Mouse (Mus musculus) neural tube, embryonic 11.5 days (tissue): ENCODE measurements around the gene Psen2. TPM values are rescaled to one million over a fixed set of nuclear protein-coding genes. Genes with fewer than 3 reads are reported as not detected.

Experiments used
- ATAC-seq: fragments of 200-750 bp; cut with Nextera tagmentation; 2 replicates; pipeline ENCODE4 v1.8.0; 2017; ENCODE audit warnings: moderate number of reproducible peaks, mild to moderate bottlenecking, moderate TSS enrichment, moderate library complexity; ENCODE audit not compliant: insufficient read depth, low FRiP score, low TSS enrichment
- DNase-seq: peaks from one replicate; pipeline ENCODE4 v3.0.0-alpha.2; 2015; ENCODE audit warnings: low spot score
- H3K27ac ChIP-seq: fragments of 300-500 bp; sonication (generic); 2 replicates; pipeline ENCODE4 v1.5.1; 2014; ENCODE audit warnings: low read depth, mild to moderate bottlenecking, low read length
- H3K27me3 ChIP-seq: fragments of 300-500 bp; sonication (generic); 2 replicates; pipeline ENCODE4 v1.6.1; 2014; ENCODE audit warnings: mild to moderate bottlenecking, low read length, mixed read lengths; ENCODE audit not compliant: control insufficient read depth, insufficient read depth
- H3K36me3 ChIP-seq: fragments of 300-500 bp; sonication (generic); 2 replicates; pipeline ENCODE4 v1.6.1; 2014; ENCODE audit warnings: mild to moderate bottlenecking, low read length, moderate library complexity, mixed read lengths; ENCODE audit not compliant: control insufficient read depth, insufficient read depth
- H3K4me1 ChIP-seq: fragments of 300-500 bp; sonication (generic); 2 replicates; pipeline ENCODE4 v1.6.1; 2014; ENCODE audit warnings: low read length, mixed read lengths; ENCODE audit not compliant: control insufficient read depth, insufficient read depth
- H3K4me2 ChIP-seq: fragments of 300-500 bp; sonication (generic); 2 replicates; pipeline ENCODE4 v1.6.1; 2014; ENCODE audit warnings: low read depth, mild to moderate bottlenecking, moderate library complexity
- H3K4me3 ChIP-seq: fragments of 300-500 bp; sonication (generic); 2 replicates; pipeline ENCODE4 v1.5.1; 2014; ENCODE audit warnings: low read depth, low read length
- H3K9ac ChIP-seq: fragments of 300-500 bp; sonication (generic); 2 replicates; pipeline ENCODE4 v1.6.1; 2014; ENCODE audit warnings: mild to moderate bottlenecking, low read length
- H3K9me3 ChIP-seq: fragments of 300-500 bp; sonication (generic); 2 replicates; pipeline ENCODE4 v1.6.1; 2016; ENCODE audit warnings: low read length; ENCODE audit not compliant: control insufficient read depth
- WGBS: fragments of 180-500 bp; shearing (Covaris S2); extraction: QIAGEN DNeasy Blood & Tissue Kit; methylation state at CpG from one replicate; pipeline ENCODE4 v1.1.7; 2014; 5-methylcytosine and 5-hydroxymethylcytosine counted together
- polyA plus RNA-seq: library from polyadenylated mRNA; unstranded; fragments of >200 nt; fragmentation: Nextera tagmentation; extraction: Ambion mirVana; gene quantifications from 2 replicates; pipeline ENCODE4 v1.2.1, GENCODE M21; 2014

The Psen2 gene
- polyA plus RNA-seq, 1 experiment from 2014 or later: 7.5 TPM

DNA sequence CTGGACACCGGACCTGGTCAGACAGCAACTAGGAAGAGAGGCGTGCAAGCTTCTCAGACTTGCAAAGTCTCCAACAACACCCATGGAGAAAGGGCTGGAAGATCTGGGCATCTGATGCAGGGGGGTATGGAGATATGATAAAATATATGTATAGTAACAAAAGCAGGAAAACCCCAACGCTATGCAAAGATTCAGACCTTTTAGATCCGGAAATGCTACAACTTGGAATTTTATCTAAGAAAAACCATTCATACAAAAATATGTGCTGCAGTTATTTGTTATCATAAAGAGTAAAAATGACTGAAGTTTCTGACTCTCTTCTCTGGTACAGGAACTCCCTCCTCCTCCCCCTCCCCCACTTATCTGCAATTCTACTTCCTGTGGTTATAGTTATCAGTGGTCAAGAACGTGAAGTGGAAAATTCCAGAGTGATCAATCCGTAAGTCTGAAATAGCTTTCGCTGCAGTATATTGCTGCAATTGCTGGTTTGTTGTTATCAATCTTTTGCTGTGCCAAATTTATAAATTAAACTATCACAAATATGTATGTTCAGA lies 14.6 kb downstream of the Psen2 start:
- H3K36me3 ChIP-seq: no peaks in the 10 kb centered on the region
- 92% methylated on average over 7 of the region's 7 CpGs for WGBS
- H3K27me3 ChIP-seq: no peaks in the 10 kb centered on the region
- no peaks in the 10 kb centered on the region for H3K4me1 ChIP-seq
- ATAC-seq (no peak), DNase-seq (no peak)
- no peak overlapping the region for H3K9ac ChIP-seq
- H3K4me3 ChIP-seq: no peak overlapping the region
- H3K9me3 ChIP-seq: no peaks in the 10 kb centered on the region
- no peak overlapping the region for H3K27ac ChIP-seq
- H3K4me2 ChIP-seq: no peak overlapping the region

DNA sequence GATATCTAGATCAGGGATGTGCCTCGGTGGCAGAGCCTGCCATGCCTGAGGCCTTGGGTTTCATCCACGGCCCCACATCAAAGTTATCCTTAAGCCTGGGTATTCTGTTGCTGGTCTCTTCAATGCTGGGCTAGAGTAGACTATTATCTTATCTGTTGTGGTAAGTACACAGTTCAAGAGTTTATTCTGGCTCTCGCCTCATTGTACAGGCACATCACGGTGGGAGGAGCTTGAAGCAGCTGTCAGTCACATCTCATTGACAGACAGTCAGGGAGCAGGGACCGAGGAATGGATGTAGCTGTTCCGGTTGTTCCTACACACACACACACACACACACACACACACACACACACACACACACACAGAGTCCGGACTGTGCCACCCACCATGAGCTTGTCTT lies 15.3 kb downstream of the Psen2 start:
- ATAC-seq (no peak), DNase-seq (no peak)
- 88% methylated on average over 7 of the region's 7 CpGs for WGBS
- H3K4me3 ChIP-seq: no peak overlapping the region
- no peak overlapping the region for H3K27ac ChIP-seq
- H3K9me3 ChIP-seq: no peaks in the 10 kb centered on the region
- H3K4me2 ChIP-seq: no peak overlapping the region
- no peaks in the 10 kb centered on the region for H3K36me3 ChIP-seq
- H3K9ac ChIP-seq: no peak overlapping the region
- no peaks in the 10 kb centered on the region for H3K27me3 ChIP-seq
- no peaks in the 10 kb centered on the region for H3K4me1 ChIP-seq

DNA sequence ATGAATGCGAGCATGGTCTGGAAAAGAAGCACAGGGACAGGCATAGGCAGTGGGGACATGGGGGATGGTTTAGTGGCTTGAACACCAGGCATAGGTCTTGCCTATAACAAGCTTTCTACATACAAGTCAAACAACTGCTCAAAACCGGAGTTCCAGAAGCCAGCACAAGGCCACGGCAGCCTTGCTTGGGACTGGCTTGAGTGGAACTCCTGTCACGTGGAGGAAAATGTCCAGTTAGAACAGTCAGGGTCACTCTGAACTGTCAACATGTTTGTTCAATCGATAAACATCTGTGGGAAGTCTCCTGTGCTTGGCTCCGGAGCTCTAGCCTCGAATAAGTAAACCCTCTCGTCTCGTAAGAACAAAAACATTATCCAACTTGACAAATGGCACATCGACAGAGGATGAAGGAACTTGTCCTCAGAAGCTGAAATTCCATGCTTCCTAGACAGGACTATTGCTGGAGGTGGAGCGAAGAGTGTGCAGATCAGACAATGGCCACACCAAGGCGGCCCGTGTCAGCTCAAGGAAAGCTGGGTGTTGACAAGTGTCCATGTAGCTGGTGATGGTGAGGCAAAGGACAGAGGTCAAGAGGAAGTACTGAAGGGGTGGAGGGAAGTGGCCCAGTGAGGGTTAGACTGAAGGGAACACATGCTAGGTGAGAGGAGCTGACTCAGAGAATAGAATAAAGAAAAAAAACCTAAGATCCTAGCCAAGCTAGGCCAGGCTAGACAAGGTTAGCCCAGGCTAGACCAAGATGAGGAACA lies 17.3 kb downstream of the Psen2 start:
- H3K36me3 ChIP-seq: no peaks in the 10 kb centered on the region
- H3K4me2 ChIP-seq: no peak overlapping the region
- no peaks in the 10 kb centered on the region for H3K9me3 ChIP-seq
- ATAC-seq: no peak
- no peak overlapping the region for H3K4me3 ChIP-seq
- no peak overlapping the region for H3K27ac ChIP-seq
- no peak overlapping the region for H3K9ac ChIP-seq
- WGBS: 91% methylated on average over 13 of the region's 13 CpGs
- no peaks in the 10 kb centered on the region for H3K4me1 ChIP-seq
- H3K27me3 ChIP-seq: no peaks in the 10 kb centered on the region
- no peak for DNase-seq

DNA sequence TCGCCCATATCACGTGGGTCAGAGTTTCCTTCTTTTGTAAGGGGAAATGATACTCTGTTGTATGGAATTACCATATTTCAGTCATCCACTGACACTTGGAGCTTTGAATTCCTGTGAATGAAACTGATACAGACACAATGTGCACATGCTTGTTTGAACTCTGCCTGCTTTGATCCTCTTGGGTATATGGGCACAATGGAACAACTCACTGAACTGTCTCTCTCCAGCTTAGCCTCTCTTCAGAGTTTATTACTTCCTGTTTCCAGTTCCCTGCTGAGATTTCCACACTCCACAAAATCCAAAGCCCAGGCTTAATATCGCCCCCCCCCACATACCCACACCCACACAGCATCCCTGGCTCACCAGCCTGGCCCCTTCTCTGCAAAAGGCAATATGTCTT lies 31.5 kb downstream of the Psen2 start:
- ATAC-seq (no peak), DNase-seq (no peak)
- H3K4me2 ChIP-seq: no peak overlapping the region
- H3K9me3 ChIP-seq: no peaks in the 10 kb centered on the region
- H3K27me3 ChIP-seq: no peaks in the 10 kb centered on the region
- no peak overlapping the region for H3K9ac ChIP-seq
- H3K4me1 ChIP-seq: 0 out of 2 replicates have a peak, but pooled peaks cover 3% of the 10 kb centered on the region
- H3K27ac ChIP-seq: no peak overlapping the region
- H3K4me3 ChIP-seq: no peak overlapping the region
- 50% methylated on average over 3 of the region's 3 CpGs for WGBS
- H3K36me3 ChIP-seq: no peaks in the 10 kb centered on the region

DNA sequence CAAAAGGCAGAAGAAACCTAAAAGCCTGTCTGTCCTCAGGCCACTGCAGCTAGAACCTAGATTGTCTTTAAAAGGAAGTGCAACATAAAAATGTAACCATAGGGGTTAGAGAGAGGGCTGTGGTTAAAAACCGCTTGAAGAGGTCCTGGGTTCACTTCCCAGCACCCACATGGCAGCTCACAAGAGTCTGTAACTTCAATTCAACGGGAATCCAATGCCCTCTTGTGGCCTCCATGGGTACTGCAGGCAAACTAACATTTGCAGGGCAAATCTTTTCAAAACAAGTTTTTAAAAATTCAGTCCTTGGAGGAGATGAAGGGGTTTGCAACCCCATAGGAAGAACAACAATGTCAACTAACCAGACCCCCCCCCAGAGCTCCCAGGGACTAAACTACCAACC lies 32.7 kb downstream of the Psen2 start:
- ATAC-seq (no peak), DNase-seq (peak; percentile 39)
- H3K27ac ChIP-seq: no peak overlapping the region

DNA sequence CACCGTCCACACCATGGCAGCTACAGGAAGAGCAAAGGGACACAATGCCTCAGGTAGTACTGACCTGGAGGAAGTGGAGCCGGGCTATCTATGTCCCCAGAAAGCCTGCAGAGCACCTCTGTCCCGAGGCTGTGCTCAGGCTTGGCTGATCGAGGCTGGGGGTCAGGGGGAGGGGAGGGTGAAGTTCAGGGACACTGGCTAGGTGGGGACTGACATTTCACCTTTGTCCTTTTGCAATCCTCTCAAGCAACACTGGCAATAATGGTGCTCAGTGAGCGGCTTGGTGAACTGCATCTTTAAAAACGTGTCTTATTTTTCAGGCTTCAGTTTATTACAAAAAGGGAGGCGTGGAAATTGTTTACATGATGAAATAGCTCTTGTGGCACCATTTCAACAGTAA lies 33.3 kb downstream of the Psen2 start:
- no peaks in the 10 kb centered on the region for H3K36me3 ChIP-seq
- H3K4me2 ChIP-seq: no peak overlapping the region
- no peak overlapping the region for H3K27ac ChIP-seq
- no peaks in the 10 kb centered on the region for H3K27me3 ChIP-seq
- ATAC-seq (no peak), DNase-seq (no peak)
- 91% methylated on average over 7 of the region's 7 CpGs for WGBS
- H3K9me3 ChIP-seq: no peaks in the 10 kb centered on the region
- no peak overlapping the region for H3K4me3 ChIP-seq
- H3K9ac ChIP-seq: no peak overlapping the region
- peaks cover 11% of the 10 kb centered on the region; the same call in 1 of the 2 replicates for H3K4me1 ChIP-seq

More for the DNA sequence above, 32.7 kb downstream of the Psen2 start:
- Histone ChIP-seq H3K4me2 (no peak overlapping the region), H3K27me3 (no peaks in the 10 kb centered on the region), H3K4me1 (peaks cover 10% of the 10 kb centered on the region; the same call in 1 of the 2 replicates), H3K9me3 (no peaks in the 10 kb centered on the region), H3K36me3 (no peaks in the 10 kb centered on the region), H3K9ac (no peak overlapping the region), H3K4me3 (no peak overlapping the region)
- 26% methylated on average over 2 of the region's 2 CpGs for WGBS

DNA sequence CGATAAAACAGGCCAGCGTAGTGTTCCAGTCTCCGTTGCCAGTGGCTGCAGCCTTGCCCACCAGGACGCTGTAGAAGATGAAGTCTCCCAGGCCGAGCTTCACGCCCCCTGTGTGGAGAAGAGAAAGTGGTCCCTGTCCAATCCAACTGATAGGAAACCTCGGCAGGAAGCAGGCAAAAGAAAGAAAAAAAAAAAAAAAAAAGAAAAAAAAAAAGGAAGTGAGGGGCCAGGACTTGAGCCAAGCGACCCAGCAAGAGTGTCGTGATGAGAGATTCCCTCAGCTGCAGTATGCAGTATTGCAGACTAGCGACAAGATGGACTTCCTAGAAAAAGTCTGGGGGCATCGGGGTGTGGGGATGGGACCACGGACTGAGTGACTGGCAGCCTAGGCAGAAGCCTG lies 34.4 kb downstream of the Psen2 start:
- Histone ChIP-seq H3K36me3 (no peaks in the 10 kb centered on the region), H3K4me2 (no peak overlapping the region), H3K9ac (no peak overlapping the region), H3K4me1 (peaks cover 11% of the 10 kb centered on the region; the same call in 1 of the 2 replicates), H3K9me3 (no peaks in the 10 kb centered on the region), H3K27ac (no peak overlapping the region), H3K27me3 (no peaks in the 10 kb centered on the region), H3K4me3 (no peak overlapping the region)
- no peak for DNase-seq
- no peak for ATAC-seq
- 82% methylated on average over 12 of the region's 12 CpGs for WGBS

DNA sequence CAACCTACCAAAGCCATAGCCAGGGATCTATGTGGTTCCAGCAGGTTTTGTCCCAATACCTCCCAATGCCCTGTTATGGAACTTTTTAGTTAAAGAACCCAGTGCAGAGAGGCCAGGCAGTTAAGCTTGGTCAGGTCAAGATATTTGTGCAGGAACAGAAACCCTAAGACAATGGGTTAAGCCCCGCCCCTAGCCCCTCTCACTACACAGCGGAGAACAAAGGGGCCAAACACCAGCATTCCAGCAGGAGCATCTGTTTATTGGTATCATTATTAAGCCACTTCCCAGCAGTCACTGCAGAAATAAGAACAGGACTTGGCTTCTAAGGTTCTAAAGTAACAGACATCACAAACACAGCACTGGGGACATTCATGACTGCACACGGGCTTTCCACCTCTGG lies 36.5 kb downstream of the Psen2 start:
- H3K4me1 ChIP-seq: peaks cover 11% of the 10 kb centered on the region; the same call in 1 of the 2 replicates
- WGBS: 76% methylated on average over 3 of the region's 3 CpGs
- H3K4me3 ChIP-seq: no peak overlapping the region
- H3K4me2 ChIP-seq: peak overlapping the region; percentile 69; the same call in 1 of the 2 replicates
- H3K9ac ChIP-seq: no peak overlapping the region
- no peaks in the 10 kb centered on the region for H3K36me3 ChIP-seq
- no peaks in the 10 kb centered on the region for H3K9me3 ChIP-seq
- DNase-seq: no peak
- no peak overlapping the region for H3K27ac ChIP-seq
- no peak for ATAC-seq
- no peaks in the 10 kb centered on the region for H3K27me3 ChIP-seq

DNA sequence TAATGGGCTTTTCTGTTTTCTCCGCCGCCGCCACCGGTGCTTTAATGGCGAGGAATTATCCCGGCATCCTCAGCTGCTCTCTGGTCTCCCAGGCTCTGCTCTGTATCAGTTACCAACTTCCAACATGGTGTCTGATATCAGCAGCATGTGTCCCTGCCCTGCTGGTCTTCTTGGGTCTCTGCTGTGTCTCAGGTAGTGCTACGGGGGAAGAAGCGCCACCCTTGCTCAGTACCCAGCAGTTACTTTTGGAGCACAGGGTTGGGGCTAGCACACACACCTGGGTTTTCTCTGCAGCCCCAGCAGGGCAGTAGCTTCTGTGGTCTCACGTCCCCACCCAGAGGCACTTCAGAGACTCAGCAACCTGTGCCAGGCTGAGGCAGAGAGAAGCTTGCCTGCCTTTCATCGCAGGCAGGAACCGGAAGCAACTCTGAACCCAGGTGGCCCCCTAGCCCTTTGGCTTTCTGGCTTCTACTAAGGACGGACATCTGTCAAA lies 37.0 kb downstream of the Psen2 start:
- Histone ChIP-seq H3K36me3 (no peaks in the 10 kb centered on the region), H3K9me3 (no peaks in the 10 kb centered on the region), H3K9ac (peak overlapping the region; percentile 2; the same call in 1 of the 2 replicates), H3K4me3 (peak overlapping the region; percentile 24), H3K27ac (no peak overlapping the region), H3K27me3 (no peaks in the 10 kb centered on the region), H3K4me2 (peak overlapping the region; percentile 69), H3K4me1 (peaks cover 8% of the 10 kb centered on the region; the same call in 1 of the 2 replicates)
- peak; percentile 31 for DNase-seq
- peak; percentile 41; the same call in 1 of the 2 replicates for ATAC-seq
- 14% methylated on average over 12 of the region's 12 CpGs for WGBS
